Mouse (Mus musculus): ENCODE measurements around the gene Slc25a13.

Slc25a13 gene

DNA sequence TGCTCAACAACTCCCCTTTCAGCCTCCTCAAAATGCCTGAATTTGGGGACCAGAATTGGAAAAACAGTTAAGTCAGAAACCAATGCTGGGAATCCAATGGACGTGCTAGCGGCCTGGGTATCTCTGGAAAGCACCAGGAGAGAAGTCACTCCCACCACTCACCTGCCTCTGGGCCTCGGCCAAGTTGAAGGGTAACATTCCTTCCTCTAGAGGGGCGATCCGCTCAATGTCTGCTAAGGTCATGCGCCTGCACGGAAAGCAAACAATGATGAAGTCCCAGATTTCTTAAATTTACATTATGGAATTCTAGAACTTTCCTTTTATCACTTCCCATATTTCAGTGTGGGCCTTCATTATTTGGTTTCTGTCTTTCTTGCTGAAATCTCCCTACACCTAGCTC lies 103.2 kb downstream of the Slc25a13 start:
- no peak for DNase-seq (ENCODE audit: low read depth, low spot score)

DNA sequence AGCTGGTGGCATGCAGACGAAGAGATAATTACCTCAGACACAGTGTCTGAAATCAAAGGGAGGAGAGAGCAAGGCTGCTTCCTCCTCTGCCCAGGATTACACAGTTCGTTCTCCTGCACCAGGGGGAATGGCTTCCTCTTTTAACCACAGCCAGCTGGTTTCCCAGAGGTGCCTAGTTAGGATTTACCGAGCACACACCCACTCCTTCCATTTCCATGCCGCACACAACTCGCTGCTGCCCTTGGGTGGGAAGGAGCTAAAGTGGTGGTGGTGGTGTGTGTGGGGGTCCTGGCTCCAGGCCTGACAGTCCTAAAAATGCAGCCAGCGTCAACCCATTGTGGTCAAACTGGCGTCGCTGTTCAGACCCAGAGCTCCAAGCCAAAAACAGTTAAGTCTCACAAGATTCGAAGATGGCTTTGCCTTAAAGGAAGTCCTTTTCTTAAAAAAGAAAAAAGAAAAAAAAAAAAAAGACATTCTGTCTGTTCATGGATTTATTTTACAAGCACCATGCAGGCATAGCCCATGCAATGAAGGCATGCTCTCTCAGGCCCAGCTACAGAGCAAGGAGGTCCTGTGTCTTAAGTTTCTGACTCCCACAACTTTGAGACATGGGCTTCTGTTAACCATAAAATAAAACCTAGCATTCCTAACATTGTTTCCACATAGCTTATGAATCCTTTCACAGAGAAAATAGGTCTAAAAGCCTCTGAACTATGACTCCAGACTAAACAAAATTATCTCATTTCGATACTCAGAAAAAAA lies 104.0 kb downstream of the Slc25a13 start:
- DNase-seq (ENCODE audit: low read depth, low spot score): no peak

DNA sequence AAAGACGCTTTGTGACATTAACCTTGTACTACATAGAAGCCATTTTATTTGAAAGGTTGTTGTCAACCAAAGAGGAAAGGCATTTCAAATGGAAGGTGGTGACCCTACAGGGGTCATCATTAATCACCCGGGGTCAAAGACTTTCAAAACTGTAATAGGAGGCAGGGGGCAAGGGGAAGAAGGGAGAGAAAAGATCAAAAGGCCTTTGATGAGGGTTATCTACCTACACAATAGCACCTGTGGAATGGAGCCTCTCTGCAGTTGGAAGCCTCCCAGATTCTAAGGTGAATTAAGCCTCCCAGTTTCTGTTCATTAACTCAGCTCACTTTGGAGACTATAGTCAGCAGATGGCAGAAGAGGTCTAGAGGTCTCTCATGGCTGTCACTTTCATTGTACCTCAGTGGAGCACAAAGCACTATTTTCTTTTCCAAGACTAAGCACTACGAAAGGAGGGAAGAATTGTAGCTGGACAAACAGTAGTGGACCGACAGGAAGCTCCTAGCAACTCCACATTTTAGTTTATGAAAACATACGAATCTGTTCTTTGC lies 109.5 kb downstream of the Slc25a13 start:
- DNase-seq (ENCODE audit: low read depth, low spot score): no peak

DNA sequence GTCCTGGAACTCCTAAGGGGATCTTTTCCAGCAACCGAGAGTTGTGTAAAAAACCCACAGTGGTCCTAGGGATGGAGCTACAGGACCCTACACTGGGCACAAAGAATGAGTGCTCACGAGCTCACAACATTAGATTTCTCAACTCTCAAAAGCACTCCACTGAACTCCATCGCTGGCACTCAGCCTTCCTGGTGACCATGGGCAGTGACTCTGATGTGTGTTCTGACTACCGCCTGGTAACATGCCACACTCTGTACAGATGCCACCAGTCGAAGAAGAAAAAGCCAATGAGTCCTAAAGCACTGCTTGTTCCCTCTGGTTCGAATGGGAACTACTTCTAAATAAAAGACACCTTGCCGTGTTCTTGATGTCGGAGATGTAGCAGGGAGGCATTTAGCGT lies 111.4 kb downstream of the Slc25a13 start:
- no peak for DNase-seq (ENCODE audit: low read depth, low spot score)

DNA sequence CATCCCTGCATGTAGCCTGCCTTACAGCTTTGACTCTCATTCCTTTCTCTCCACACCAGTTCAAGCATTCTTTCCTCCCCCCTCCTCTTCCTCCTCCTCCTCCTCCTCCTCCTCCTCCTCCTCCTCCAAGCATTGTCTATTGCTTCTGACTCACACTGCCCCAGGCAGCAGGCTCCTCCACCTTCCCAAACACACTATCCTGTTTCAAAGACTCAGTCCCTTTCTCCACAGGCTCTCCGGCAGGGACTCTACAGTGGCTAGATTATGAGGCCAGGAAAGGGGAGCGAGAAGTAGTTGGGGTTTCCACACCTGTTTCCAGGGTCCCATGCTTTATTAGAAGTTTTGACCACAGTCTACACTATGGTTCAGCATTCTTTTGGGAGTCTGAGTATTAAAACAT lies 113.5 kb downstream of the Slc25a13 start:
- no peak for DNase-seq (ENCODE audit: low read depth, low spot score)

DNA sequence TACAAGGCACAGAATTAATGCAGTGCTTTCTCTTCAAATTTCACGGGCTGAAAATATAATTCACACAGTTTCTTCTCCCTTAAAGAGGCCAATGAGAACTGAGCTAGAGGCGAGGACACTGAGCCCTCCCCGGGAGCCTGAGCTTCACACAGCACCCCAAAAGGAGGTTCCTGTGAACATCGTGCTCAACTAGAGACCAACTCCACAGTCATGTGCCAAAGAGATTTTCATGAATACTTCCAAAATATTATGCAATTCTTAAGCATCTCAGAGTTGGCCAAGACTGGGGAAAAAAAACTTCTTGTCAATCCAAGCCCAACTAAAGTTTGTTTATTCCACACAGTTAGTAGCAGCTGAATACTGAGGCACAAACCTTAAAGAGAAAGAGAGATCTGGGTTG lies 115.4 kb downstream of the Slc25a13 start:
- no peak for DNase-seq (ENCODE audit: low read depth, low spot score)

DNA sequence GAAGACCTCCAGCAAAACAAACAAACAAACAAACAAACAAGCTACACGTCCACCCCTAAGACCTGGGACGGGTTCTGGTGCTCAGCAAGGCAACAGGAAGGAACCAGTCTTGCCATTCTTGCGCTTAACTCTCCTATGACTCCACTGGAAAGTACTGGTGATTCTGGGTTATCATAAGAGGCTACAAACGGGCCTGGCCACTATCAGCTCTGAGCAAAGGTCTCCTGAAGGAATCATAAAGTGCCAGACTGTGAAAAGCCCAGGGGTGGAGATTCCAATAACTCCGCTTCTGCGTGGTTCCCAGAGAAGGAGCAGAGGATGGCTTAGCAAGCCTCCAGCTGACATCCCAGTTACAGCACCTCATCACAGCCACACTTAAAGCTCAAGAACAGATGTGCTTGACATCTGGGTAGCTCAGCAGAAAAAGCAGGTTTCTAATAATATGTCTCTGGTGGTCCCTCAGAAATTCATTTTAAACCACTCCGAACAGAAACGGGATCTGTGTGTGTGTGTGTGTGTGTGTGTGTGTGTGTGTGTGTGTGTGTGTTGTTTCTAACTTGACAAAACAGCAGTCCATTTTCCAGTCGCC lies 116.0 kb downstream of the Slc25a13 start:
- no peak for DNase-seq (ENCODE audit: low read depth, low spot score)

DNA sequence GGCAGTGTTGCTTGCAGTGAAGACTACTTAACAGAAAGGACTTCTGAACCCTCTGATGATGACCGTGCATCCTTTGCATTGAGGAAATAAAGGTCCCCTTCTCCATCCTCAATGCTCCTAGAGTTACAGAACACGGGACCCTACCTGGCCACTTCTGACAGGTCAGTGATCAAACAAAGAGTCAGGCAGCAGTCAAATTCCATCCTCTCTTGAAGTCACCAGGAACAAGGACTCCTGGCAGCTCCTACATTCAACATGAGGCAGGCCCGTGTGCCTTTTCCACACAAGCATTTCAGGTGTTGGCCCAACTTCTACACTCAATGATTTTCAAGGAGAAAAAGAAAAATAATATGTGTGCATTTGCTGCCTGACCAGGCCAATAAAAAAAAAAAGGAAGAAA lies 123.0 kb downstream of the Slc25a13 start:
- DNase-seq (ENCODE audit: low read depth, low spot score): no peak

DNA sequence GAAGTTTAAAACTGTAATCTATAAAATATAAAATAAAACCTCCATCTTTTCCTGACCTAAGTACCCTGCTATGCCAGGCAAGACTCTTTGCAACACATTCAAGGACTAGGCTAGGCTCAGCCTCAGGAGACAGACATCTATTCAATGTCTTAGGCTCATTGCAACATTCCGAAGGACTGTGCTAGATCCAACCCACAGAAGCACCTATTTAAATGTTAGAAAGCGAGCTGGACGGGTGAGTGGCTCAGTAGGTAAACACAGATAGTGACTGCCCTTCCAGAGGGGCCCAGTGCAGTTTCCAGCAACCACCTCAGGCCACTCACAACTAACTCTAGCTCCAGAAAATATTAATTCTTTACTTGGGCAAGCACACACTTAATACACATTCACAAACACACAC lies 123.5 kb downstream of the Slc25a13 start:
- DNase-seq (ENCODE audit: low read depth, low spot score): no peak

DNA sequence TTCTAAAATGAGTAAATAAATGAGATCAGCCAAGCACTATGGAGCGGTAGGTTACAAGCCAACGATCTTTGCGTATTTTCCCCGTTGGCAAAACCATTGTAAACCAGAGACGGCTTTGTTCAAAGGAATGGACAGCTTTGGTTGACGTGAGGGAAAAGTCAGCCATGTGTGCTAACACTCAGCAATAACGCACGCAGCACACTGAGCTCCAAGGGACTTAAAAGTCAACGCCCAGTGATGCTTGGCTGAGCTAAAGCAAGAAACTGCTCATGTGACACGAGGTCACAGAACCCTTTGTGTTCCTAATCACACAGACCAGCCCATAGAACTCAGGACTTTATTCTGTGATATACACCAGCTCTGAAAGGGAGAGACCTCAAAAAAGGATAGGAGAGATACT lies 124.5 kb downstream of the Slc25a13 start:
- DNase-seq (ENCODE audit: low read depth, low spot score): no peak

DNA sequence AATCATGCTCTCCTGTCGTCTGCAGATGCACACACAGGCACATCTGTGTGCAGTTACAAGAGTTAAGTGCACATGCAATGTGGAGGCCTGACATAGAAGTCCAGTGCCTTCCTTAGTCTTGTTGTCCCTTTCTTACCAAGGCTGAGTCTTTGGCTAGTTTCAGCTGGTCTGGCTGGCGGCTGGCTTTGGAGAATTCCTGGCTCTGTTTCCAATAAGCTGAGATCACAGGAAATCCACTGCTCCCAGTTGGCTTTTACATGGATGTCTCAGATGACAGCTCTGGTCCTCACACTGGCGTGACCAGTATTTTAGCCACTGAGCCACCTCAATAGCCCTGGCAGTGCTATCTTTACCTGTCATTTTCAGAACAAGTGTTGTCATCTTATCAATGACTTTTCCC lies 126.0 kb downstream of the Slc25a13 start:
- no peak for DNase-seq (ENCODE audit: low read depth, low spot score)

DNA sequence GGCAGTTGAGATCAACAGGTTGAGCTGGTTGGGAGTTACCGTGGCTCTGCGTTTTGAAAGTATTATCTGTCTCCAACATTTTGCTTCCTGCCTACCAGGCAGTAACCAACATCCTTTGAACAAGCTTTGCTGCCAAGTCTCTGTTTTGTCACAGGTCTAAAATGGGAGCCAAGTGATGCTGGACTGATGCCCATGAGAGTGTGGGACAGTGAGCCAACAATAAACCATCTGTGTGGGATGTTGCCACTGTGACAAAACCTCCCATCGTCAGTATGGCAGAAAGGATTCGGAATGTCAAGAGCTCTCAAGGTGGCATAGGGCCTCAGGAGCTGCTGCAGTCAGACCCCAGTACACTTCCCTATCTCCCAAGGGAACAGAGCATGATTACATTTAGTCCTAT lies 128.8 kb downstream of the Slc25a13 start:
- DNase-seq (ENCODE audit: low read depth, low spot score): no peak

DNA sequence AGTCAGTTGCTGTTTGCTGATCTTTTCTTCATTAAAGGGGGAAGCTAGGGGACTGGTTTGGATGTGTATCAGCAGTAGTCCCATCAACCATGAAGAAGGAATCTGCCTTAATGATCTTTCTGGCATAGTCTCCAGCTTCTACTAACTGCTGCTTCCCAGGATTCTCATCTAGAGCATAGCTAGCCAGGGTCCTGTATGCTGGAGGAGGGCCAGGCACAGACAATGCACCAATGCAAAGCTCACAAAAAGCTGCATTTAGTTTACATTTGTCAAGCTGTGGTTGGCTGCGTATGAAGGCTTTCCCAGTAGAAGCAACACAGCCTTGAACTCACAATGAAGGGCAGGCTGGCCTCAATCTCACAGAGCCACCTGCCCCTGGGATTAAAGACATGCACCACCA lies 136.5 kb downstream of the Slc25a13 start:
- no peak for DNase-seq (ENCODE audit: low read depth, low spot score)

DNA sequence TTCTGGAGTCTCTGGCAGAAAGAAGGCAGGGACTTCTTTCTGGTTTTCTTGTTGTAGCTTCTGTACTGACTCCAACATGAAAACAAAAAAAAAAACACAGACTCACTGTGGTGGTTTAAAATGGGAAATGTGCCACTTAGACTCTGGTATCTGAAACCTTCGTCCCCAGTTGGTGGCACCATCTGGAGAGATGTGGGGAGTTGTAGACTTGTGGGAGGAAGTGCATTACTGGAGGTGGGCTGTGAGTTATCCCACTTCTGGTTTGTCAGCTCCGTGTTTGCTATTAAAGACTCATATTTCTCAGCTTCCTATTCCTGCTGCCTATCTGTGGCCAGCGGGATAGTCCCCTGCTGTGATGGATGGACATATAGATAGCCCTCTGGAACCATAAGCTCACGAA lies 139.7 kb downstream of the Slc25a13 start:
- no peak for DNase-seq (ENCODE audit: low read depth, low spot score)

DNA sequence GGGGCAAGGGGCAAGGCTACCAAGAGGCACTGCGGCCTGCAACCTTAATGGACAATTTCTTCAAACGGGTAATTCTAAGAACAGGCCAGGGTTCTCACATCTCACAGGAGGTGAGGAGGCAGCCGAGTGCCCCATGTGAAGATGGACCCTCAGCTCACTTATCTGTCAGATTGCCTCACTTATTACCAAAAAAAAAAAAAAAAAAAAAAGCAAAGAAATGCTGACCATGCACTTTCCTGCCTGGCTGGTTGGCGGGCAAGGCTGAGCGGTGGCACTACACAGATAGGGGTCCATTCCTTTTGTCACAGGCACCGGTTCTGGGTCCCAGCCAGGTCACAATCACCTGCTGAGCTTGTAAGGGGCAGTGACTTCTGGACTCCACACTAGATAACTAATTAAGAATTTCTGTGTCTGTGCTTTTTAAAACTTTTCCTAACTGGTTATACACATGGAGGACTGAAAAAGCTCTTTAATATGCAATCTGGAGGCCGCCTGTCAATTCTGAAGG lies 141.0 kb downstream of the Slc25a13 start:
- no peak for DNase-seq (ENCODE audit: low read depth, low spot score)

DNA sequence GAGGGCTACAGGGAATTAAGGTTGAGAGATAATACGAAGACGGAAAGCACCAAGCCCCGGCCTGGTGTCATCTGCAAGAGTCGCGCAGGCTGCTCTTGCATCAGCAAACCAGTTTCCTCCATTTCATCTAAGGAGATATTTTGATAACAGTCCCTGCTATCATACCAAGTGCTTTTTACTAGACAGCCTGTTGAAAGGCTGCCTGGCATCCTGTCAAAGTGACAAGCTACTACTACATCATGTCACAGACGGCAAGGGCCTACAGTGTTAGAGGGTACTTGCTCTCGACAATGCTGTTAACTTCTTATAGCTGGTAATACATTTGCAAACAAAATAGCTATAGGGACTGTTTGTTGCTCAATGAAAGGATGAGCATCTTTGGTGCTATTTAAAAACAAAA lies 145.9 kb downstream of the Slc25a13 start:
- no peak for DNase-seq (ENCODE audit: low read depth, low spot score)

DNA sequence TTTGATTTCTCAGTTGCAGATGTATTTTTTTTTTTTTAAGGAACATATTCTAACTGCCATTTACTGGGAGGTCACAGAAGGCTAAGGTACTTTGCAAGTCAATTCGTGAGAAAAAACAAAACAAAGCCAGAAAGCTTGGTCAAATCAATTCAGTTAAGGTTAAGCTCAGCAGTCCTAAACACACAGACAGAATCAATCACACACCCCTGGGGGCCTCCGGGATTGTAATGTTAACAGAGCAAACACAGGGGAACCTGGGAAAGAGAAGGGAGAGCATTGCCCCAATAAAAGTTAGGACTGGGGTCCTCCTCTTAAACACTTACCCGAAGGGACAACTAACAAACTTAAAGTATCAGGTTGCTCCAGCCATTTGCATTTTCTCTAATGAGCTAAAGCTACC lies 147.0 kb downstream of the Slc25a13 start:
- DNase-seq (ENCODE audit: low read depth, low spot score): no peak

DNA sequence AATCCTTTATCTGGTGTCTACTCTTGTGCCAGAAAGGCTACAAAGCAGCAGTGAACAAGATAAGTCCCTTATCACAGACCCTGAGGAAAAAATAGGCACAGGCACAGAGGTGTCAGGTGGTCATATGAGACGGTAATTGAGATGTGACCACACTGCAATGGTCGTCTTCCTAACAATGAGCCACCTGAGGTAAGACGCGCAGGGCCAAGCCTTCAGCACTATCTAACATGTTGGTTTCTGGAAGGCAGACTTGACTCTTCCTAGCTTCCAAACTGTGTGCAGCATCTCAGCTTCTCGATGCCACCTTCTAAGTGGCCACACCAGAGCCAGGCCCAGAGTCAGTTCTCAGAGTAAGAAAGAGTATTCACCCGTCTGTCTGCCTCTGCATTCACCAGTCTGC lies 149.8 kb downstream of the Slc25a13 start:
- DNase-seq (ENCODE audit: low read depth, low spot score): no peak

DNA sequence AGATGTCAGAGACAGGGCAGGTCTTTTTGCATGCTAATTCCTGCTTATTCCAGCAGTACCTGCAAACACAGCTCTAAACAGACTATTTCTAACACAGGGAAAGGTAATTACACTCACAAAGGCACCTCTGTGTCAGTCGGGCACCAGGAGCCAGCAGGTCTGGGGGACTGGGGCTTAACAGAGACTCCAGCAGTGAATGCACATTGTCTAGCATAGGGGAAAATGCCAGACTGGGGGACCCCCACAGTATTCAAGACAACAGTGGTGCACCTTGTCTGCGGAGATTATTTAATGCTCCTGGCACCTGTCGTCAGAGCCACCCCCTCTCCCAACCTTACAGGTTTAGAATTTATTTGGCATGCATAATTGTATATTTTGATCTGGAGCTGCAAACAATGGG lies 158.4 kb downstream of the Slc25a13 start:
- no peak for DNase-seq (ENCODE audit: low read depth, low spot score)

DNA sequence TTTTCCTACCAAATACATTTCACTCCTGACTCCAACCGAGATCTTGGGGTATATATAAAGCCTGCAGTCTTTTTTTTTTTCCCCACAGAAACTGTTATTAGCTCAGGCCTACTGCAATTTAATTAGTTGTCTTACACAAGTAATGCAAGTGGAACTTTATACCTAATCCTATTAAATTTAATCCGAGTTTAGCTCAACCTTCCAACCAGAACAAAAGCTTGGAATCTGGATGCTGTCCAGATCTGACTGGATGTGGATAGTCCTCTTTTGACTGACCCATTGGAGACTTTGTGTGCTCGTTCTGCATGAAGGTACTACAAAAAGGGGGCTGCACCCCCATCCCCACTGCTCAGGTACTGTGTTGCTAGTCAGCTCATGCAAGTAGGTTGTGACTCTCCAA lies 163.0 kb downstream of the Slc25a13 start:
- no peak for DNase-seq (ENCODE audit: low read depth, low spot score)

DNA sequence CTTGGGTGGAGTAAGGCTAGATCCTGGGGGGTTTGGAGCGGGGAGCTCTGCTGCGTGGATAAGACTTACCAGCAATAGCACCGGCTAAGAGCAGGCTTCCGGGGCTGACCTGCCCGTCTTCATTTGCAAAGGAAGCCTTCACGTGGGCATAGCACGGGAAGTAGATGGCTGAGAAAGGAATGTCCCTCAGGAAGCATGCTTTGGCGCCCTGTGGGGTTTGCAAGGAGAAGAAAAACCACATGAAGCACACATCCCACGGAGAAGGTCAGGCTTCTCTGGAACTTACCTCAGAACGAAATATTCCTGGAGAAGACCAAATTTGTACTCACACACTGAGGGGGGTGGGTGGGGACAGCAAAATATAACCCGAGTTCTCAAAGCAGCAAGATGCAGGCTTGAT lies 164.3 kb downstream of the Slc25a13 start:
- no peak for DNase-seq (ENCODE audit: low read depth, low spot score)

DNA sequence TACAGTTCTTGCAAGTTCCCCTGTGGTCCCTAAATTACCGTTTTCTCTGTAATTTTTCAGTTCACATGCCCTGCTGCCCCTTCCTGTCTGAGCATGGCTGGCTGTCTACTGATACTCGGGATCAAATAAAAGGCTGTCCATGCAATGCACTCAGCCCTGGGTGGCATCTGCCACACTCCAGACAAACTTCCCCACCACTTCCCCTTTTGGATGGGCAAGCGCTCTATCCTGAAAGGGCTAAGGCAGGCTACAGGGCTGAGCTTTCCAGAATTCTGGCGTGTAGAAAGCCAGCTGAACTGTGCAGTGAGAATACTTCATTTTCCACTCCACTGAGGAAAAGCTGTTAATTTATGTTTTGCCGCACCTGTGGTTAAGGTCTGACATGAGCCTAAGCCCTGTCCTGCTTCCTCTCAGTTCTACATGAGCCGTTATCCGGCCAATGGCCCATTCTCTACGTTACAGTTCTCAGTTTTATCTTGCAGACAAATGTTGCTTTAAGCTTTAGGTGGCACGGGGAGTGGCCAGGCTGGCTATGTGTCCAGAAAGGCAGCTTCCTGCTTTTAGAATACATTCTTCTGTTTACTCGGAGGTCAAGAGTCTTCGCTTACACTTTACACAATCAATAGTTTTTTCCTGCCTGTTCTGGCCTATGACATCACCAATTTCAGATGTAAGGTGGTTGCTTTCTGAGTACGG lies 170.1 kb downstream of the Slc25a13 start:
- no peak for DNase-seq (ENCODE audit: low read depth, low spot score)

Measured in CD4-positive, CD25-positive, alpha-beta regulatory T cell, adult 2 months (primary cell).